Mouse (Mus musculus) cerebellum, adult 2 months (tissue): ENCODE data around the gene Gm9945. TPM values are rescaled to one million over a fixed set of nuclear protein-coding genes. Genes with fewer than 3 reads are reported as not detected.

Experiments used
- DNase-seq, 2 experiments: peaks; one replicate each; pipeline ENCODE4 v3.0.0; 2021
- H3K27ac ChIP-seq: fragments of 200-500 bp; 2 replicates; pipeline ENCODE4 v1.5.1; 2012; ENCODE audit warnings: low read length, control low read depth, inconsistent platforms; ENCODE audit not compliant: insufficient read depth
- H3K27me3 ChIP-seq: fragments of 200-500 bp; 2 replicates; pipeline ENCODE4 v1.6.1; 2012; ENCODE audit warnings: inconsistent platforms, mild to moderate bottlenecking, low read length, moderate library complexity; ENCODE audit not compliant: control insufficient read depth, insufficient read depth
- H3K4me1 ChIP-seq: fragments of 200-500 bp; 2 replicates; pipeline ENCODE4 v1.6.1; 2011; ENCODE audit warnings: low read length; ENCODE audit not compliant: control insufficient read depth, insufficient read depth
- H3K4me3 ChIP-seq: fragments of 200-500 bp; replicated peaks from 2 replicates; pipeline ENCODE3; 2011; ENCODE audit warnings: mild to moderate bottlenecking, low read depth, low read length, control low read depth; ENCODE audit not compliant: insufficient read depth
- CTCF ChIP-seq: fragments of 200-500 bp; IDR thresholded peaks from 2 replicates; pipeline ENCODE4 v1.5.1; 2011; ENCODE audit warnings: low read depth, mild to moderate bottlenecking, control low read depth, low read length, moderate library complexity, borderline replicate concordance; ENCODE audit not compliant: insufficient read depth
- POLR2A ChIP-seq: fragments of 200-500 bp; IDR thresholded peaks from 2 replicates; pipeline ENCODE4 v1.6.1; 2011; ENCODE audit warnings: low read length, control low read depth, borderline replicate concordance; ENCODE audit not compliant: insufficient read depth
- WGBS: fragments of 180-500 bp; shearing (Covaris S2); methylation state at CpG from one replicate; pipeline ENCODE4 v1.1.7; 2018; 5-methylcytosine and 5-hydroxymethylcytosine counted together
- polyA plus RNA-seq: library from polyadenylated mRNA; depleted of rRNA; stranded (reverse); fragments of >200 nt; gene quantifications from 2 replicates; pipeline ENCODE4 v1.2.3, GENCODE M21; 2012

The Gm9945 gene
- polyA plus RNA-seq, 1 experiment: 0.65 TPM

DNA sequence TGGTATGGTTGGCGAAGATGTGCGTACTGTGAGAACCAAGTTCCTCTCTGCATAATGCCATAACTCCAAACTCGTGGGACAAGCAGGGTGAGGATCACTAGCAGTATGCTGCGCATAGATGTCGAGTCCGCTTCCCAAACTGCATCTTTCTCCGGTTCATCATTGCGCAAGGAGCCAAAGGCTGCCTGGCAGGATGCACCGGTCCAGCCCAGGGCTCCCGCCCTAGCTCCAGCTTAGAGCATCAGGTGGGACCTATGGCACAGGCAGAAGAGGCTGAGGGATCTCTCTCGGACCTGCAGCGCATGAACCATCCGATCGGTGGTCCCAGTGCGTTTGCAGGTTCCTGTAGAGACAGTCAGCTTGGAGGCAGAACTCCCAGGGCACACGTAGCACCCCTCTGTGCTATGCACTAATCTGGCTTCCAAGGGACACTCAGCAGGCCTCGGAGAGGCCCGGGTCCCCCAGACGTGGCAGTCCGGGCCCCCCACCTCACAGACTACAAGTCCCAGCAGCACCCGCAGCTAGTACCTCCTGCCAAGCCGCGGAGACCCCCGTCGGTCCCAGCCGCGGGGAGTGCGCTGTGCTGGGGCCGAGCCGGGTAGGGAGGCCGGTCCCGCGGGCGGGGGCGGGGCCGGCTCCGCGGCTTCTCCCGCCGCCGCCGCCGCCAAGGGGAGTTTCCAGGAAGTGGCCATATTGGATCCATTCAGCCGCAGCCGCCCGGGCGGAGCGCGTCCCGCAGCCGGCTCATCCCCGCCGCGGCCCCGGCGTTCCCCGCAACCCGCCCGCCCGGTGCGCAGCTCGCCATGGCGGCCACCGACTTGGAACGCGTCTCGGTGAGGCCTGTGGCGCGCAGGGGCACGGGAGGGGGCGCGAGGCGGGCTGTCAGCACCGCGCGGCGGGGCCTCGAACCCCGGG is 39.5 kb downstream of the Gm9945 start, which contains the start of gene Sept8:
Gene Sept8, plus strand, starts transcription at position 51 of the 915 bp plus-strand sequence.
- peaks cover 15% of the 10 kb centered on the region for H3K4me1 ChIP-seq
- H3K27me3 ChIP-seq: no peaks in the 10 kb centered on the region
- no peak for TF ChIP-seq CTCF
- TF ChIP-seq POLR2A: peak; percentile 28; the same call in 1 of the 2 replicates
- 3% methylated on average over 78 of the region's 79 CpGs for WGBS
- H3K4me3 ChIP-seq: peak within 1 kb of the TSS; percentile 78
- DNase-seq: peak; percentile 79 to 83
- peak within 1 kb of the TSS; percentile 89 for H3K27ac ChIP-seq

- peak overlapping the region; percentile 78 for H3K4me3 ChIP-seq
- peak overlapping the region; percentile 89 for H3K27ac ChIP-seq
- H3K27me3 ChIP-seq: no peaks in the 10 kb centered on the region
- peaks cover 24% of the 10 kb centered on the region for H3K4me1 ChIP-seq
- DNase-seq: peak; percentile 84 to 90
- TF ChIP-seq POLR2A (peak; percentile 81), CTCF (no peak)
- WGBS: 2% methylated on average over 24 of the region's 24 CpGs
Measured at GRCm38 (mm10) chr11:53520122-53520978, 40.4 kb downstream of the Gm9945 start.

DNA sequence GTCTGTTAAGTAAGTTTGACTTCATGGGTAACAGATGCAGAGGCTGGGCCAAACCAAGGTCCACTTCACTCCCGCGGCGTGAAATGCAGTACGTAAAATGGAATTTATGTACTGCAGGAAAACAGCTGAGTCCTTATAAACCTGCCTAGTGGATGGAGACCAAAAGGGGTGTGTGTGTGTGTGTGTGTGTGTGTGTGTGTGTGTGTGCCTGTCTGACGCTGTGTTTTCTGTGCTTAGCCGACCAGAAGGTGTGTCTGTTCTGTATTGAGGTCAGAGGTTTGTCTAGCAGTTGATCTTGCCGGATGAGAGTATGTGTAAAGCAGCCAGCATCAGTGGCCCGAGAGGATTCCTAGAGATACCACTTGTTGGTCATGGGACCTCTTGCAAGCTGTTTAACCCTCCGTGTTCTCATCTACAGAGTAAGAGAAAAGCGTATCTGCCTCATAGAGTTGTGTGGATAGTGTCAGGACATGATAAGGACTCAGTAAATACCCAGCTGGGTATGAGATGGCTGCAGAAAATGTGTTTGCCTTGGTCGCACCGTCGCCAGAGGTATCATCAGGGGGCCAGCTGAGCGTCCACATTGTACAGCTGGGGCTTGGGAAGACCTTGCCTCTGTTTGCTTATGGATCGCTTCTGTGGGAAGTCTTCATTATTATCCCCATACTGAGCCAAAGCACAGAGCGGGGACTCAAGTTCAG is 41.3 kb downstream of the Gm9945 start:
- TF ChIP-seq POLR2A (peak; percentile 22; the same call in 1 of the 2 replicates), CTCF (no peak)
- Histone ChIP-seq H3K4me3 (peak overlapping the region; percentile 78), H3K27ac (peak overlapping the region; percentile 89), H3K4me1 (peaks cover 33% of the 10 kb centered on the region), H3K27me3 (no peaks in the 10 kb centered on the region)
- 10% methylated on average over 16 of the region's 16 CpGs for WGBS
- peak; percentile 66 to 73 for DNase-seq

DNA sequence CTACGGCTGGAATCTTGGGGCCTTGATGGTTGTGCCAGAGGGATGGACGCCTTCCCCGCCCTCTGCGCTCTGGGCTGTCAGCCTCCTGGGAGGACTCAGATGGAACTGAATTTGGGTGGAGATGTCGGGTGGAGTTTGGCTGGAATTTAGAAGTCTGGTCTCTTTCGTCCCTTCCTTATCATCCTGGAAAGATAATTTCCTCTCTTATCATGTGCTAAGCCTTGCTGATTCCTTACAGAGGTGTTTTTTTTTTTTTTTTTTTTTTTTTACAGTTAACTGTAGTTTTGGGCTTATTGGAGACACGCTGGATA is 41.8 kb downstream of the Gm9945 start:
- Histone ChIP-seq H3K4me3 (peak overlapping the region; percentile 78), H3K27ac (peak overlapping the region; percentile 89)
- TF ChIP-seq POLR2A (no peak), CTCF (no peak)

DNA sequence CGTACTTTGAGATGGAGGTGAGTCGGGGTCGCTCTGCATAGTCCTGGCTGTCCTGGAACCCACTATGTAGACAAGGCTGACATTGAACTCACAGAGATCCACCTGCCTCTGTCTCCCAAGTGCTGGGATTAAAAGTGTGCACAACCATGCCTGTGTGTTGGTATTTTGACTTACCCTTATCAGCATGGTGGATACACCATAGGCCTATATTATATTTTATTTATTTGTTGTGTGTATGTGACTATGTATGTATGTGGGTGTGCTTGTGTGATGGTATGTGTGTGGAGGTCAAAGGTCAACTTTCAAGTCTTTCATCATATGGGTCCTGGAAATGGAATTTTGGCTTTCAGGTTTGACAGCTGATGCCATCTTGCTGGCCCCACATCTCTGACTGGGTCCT is 42.4 kb downstream of the Gm9945 start:
- 65% methylated on average over 3 of the region's 3 CpGs for WGBS
- TF ChIP-seq POLR2A (no peak), CTCF (no peak)
- Histone ChIP-seq H3K27ac (peak overlapping the region; percentile 89), H3K27me3 (no peaks in the 10 kb centered on the region), H3K4me3 (peak overlapping the region; percentile 78), H3K4me1 (peaks cover 43% of the 10 kb centered on the region)
- DNase-seq: no peak

More for the DNA sequence above, 41.8 kb downstream of the Gm9945 start:
- no peaks in the 10 kb centered on the region for H3K27me3 ChIP-seq
- peaks cover 38% of the 10 kb centered on the region for H3K4me1 ChIP-seq
- DNase-seq: peak in 1 of 2 experiments; percentile 56
- WGBS: 14% methylated on average over 7 of the region's 7 CpGs

DNA sequence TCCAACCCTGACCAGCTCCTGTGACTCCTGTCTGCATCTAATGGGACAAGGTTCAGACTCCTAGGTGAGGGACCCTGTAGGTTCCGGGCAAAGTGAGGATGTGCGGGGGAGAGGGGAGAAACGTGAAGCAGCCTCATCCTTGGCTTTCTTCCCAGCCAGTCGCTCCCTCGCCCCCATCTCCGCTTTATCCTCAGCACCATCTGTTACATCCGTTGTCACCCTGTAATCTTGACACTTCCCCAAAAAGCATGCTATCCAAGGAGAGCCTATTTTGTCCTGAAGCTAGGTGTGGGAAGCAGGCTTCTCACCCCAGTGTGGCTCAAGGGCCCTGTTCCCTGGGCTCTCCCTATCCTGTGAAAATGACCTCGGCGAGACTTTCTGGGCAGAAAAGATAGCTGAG is 43.0 kb downstream of the Gm9945 start:
- TF ChIP-seq POLR2A: 0 out of 2 replicates have a peak, but pooled peaks have one; percentile 34
- no peak for TF ChIP-seq CTCF
- peak; percentile 85 to 95 for DNase-seq
- Histone ChIP-seq H3K4me1 (peaks cover 48% of the 10 kb centered on the region), H3K4me3 (peak overlapping the region; percentile 21), H3K27me3 (no peaks in the 10 kb centered on the region), H3K27ac (peak overlapping the region; percentile 89)
- 13% methylated on average over 9 of the region's 9 CpGs for WGBS
